Mouse (Mus musculus): ENCODE measurements around the gene Rnf220.

- TF ChIP-seq CTCF (IDR thresholded peaks at IDR 0.05; ENCODE audit: low read depth, low read length) (no peak), POLR2A (IDR thresholded peaks at IDR 0.05; ENCODE audit: extremely low read depth, insufficient read depth, low read length) (no peak)
These were observed 215.6 kb downstream of the Rnf220 start for GRCm38 (mm10) chr4:117281090-117281845.

All from liver, adult 2 months (tissue).